Mouse (Mus musculus) embryonic fibroblast, embryonic 13.5 days (primary cell): ENCODE measurements at regions not wholly inside any gene's neighbourhood (a gene's known extent, or its start where the extent isn't known, plus 50 kb on each side); places are given as distances from the start of the nearest gene placed in this dataset.

Experiments used
- H3K27ac ChIP-seq: 2 replicates; pipeline ENCODE4 v1.5.1; 2012; ENCODE audit warnings: low read length, control low read depth, inconsistent platforms; ENCODE audit not compliant: insufficient read depth
- H3K4me1 ChIP-seq: 2 replicates; pipeline ENCODE4 v1.6.1; 2011; ENCODE audit warnings: low read length; ENCODE audit not compliant: control insufficient read depth, insufficient read depth
- H3K4me3 ChIP-seq: 2 replicates; pipeline ENCODE4 v1.5.1; 2011; ENCODE audit warnings: mild to moderate bottlenecking, control low read depth, low read length; ENCODE audit not compliant: insufficient read depth
- CTCF ChIP-seq: IDR thresholded peaks from 2 replicates; pipeline ENCODE4 v1.5.1; 2011; ENCODE audit warnings: mild to moderate bottlenecking, control low read depth, low read length, moderate library complexity, borderline replicate concordance; ENCODE audit not compliant: insufficient read depth
- POLR2A ChIP-seq: IDR thresholded peaks from 2 replicates; pipeline ENCODE4 v1.6.1; 2011; ENCODE audit warnings: low read depth, mild to moderate bottlenecking, control low read depth, low read length, moderate library complexity

DNA sequence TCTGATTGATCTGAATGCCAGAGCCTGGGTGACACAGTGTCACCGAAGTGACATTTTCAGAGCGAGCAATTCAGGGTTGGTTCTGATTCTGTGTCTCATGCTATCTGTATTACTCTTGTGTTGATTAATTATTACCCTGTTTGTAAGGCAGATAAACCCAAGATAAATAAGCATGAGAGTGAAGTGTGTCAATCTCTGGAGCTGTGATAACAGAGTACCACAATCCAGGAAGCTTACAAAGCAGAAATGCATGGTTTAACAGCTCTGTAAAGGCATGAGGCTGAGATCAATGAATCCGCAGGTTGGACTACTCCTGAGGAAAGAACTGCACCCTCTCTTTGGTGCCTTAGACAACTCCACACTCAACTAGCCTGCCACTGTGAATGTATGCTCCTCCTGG is 218.5 kb upstream of the Tle4 start:
- Histone ChIP-seq H3K27ac (no peak overlapping the region), H3K4me1 (no peaks in the 10 kb centered on the region), H3K4me3 (no peak overlapping the region)
- no peak for TF ChIP-seq POLR2A

DNA sequence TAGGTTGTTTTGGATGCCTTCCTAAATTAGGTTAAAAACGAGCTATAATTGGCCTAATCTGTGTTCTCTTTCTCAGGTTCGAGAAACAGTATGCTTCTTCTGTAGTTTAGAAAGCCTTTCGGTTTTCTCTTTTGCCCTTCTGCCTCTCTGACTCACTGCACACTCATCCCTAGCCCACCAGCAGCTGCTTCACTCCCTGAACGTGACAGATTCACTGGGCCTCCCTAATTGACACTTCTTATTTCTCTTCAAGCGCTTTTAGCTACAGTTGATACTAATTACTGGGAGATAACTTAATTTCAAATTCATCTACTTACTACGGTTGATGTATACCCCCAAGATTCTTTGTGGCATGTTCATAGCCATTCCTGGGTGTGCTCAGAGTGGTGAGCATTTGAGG is 208.9 kb upstream of the Tle4 start:
- Histone ChIP-seq H3K4me3 (no peak overlapping the region), H3K4me1 (no peaks in the 10 kb centered on the region), H3K27ac (no peak overlapping the region)
- no peak for TF ChIP-seq CTCF
- no peak for TF ChIP-seq POLR2A

DNA sequence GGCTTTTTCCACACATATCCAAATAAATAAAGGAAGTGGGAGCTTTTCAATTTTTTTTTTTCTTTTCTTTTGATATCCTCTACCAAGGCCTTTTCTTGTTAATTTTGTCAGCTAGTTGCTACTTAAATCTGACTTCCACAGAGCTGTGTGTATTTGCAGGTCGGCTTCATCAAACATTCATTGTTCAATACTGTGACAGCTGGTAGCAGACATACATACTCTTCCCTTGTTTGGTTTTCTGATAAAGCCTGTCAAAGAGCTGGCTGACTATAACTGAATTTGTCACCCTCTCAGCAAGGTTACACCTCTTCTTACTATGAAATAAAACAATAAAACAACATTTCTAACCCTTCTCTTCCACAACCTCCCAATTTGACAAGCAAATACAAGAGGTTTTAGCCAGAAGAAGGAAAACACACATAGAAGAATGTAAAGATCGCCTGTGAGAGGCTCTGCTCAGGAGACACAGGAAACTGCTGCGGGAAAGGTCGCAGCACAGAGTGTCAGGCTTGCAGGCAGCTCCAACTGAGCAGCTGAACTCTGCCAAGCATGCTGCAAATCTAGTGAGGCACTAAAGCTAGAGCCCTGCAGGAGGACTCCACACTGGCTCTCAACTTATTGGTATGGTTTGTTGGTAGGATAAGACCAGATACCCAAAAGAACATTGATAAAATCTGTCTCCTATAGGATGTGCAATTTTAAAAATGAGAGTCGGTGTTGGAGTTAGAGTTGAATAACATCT is 205.2 kb upstream of the Tle4 start:
- TF ChIP-seq POLR2A: no peak
- no peak for TF ChIP-seq CTCF
- no peak overlapping the region for H3K4me3 ChIP-seq
- no peaks in the 10 kb centered on the region for H3K4me1 ChIP-seq
- H3K27ac ChIP-seq: no peak overlapping the region

DNA sequence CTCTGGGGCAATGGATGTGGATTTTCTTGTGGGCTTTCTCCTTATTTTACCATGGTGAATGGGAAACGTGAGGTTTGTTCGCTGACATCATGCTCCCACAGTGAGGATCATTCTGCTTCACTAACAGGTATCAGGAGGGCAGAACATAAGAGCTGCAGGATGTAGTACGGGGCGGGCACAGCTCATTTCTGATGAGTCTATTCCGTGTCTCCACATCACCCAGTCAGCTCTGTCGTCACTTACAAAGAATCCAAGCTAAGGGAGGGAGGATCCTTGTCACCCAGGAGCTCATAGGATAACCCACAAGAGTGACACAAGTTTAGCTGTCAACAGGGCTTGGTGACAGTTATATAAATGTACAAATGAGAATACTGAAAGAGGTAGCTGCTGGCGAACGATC is 203.8 kb upstream of the Tle4 start:
- Histone ChIP-seq H3K4me1 (no peaks in the 10 kb centered on the region; the same call in 1 of the 2 replicates), H3K4me3 (no peak overlapping the region), H3K27ac (no peak overlapping the region)
- TF ChIP-seq CTCF: no peak
- no peak for TF ChIP-seq POLR2A

DNA sequence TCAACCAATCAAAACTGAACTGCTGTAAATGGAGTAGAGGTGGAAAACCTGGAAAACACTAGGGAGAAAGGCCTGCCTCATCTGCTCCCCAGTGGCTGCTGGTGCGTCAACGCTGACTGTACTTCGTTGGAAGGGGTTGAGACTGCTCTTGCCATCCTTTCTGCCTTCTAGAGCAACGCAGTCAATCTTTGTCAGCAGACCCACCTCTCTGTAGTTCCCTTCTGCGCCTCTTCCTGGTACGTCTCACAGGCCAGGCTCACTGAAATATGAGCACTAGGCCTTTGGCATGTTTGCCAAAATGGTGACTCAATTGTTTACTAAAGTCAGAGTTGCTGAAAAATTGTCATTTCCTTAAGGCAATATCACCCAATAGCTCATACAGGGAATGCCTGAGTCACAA is 201.2 kb upstream of the Tle4 start:
- H3K4me3 ChIP-seq: no peak overlapping the region
- no peak overlapping the region for H3K27ac ChIP-seq
- H3K4me1 ChIP-seq: no peaks in the 10 kb centered on the region; the same call in 1 of the 2 replicates
- TF ChIP-seq CTCF (no peak), POLR2A (no peak)

DNA sequence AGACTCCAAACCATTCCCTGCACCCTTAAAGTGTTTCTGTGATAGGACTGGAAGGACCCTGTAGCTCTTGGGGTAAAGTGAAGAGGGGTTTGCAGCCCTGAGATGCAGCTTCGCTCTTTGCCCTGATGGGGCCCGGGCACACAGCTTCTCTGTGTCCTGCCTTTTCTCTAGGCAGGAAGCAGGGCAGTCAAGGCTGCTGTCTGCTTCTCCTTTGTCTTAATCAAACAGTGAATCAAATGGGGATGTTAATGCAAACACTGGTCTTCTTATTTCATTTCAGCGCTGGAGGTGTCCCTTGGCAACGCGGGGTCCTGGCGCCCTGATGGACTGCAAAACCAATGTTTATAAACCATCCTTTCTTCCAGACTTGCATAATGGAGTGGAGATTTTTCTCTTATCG is 200.6 kb upstream of the Tle4 start:
- Histone ChIP-seq H3K4me1 (no peaks in the 10 kb centered on the region; the same call in 1 of the 2 replicates), H3K27ac (no peak overlapping the region), H3K4me3 (no peak overlapping the region)
- TF ChIP-seq POLR2A (no peak), CTCF (no peak)

DNA sequence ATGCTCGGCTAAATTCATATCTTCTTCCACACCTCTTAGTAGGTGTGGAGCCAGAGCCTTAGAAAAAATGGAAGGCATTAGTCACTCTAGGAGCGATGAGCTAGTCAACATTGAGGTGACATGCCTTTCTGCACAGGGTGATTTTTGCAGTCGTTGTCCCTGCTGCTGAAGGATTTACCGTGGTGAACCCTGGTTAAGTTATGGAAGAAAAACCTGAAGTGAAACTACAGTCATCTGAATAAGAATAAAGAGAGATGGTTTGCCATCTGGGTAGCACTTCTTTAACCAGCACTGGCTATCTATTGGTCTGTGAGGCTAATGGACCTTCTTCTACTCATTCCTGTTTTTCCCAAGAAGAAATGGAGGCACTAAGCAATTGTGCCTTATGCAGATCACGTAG is 198.1 kb upstream of the Tle4 start:
- Histone ChIP-seq H3K4me1 (no peaks in the 10 kb centered on the region; the same call in 1 of the 2 replicates), H3K4me3 (no peak overlapping the region), H3K27ac (no peak overlapping the region)
- no peak for TF ChIP-seq POLR2A
- no peak for TF ChIP-seq CTCF

DNA sequence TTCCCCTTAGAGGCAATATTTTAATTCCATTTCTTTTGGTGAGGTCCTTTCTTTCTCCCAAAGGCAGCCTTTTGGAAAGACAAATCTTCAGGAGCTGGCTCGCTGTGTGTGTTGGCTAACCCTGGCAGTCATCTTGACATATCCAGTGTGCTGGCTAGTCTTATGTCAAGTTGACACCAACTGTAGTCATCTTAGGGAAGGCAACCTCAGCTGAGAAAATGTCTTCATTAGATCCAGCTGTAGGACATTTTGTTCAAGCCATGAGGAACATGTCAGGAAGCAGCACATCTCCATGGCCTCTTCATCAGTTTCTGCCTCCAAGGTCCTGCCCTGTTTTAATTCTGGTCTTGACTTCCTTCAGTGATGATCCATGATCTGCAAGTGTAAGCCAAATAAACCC is 192.1 kb upstream of the Tle4 start:
- TF ChIP-seq CTCF: no peak
- no peak for TF ChIP-seq POLR2A
- Histone ChIP-seq H3K4me3 (no peak overlapping the region), H3K4me1 (no peaks in the 10 kb centered on the region), H3K27ac (no peak overlapping the region)

DNA sequence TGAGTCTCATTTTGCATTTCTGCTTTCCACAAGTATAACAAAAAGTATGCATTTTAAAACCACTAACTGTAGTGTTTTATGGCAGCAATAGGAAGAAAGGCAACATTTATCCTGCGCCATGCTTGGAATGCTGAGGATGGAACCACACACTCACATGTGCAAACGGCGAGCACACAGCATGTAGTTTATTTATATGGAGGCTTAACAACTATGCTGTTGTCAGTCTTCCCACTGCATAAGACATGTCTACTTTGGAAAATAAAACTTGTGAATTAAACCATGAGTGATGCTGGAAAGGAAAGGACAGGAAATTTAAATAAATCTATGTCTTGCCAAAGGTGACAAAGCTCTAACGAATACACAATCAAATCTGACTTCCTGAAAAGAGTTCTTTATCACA is 190.8 kb upstream of the Tle4 start:
- Histone ChIP-seq H3K4me1 (no peaks in the 10 kb centered on the region), H3K27ac (no peak overlapping the region), H3K4me3 (no peak overlapping the region)
- TF ChIP-seq CTCF (no peak), POLR2A (no peak)

DNA sequence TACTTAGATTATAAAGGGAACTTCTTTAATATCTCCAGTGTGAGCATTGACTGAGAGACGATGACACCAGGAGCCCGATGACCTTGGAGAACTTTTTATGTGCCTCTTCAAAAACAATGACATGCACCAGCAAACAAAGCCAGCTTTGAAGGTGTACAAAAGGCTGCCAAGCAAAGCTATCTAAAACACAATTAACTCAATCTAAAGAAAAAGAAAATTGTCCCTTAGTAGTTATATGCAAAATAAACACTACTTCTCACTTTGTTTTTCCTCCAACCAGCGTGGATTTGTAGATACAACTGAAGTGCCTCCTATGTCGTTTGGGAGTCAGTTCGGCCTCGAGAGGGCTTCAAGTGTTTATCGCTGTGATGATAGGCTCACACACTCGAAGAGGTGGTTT is 189.0 kb upstream of the Tle4 start:
- TF ChIP-seq POLR2A (no peak), CTCF (no peak)
- Histone ChIP-seq H3K4me1 (no peaks in the 10 kb centered on the region), H3K4me3 (no peak overlapping the region), H3K27ac (no peak overlapping the region)

DNA sequence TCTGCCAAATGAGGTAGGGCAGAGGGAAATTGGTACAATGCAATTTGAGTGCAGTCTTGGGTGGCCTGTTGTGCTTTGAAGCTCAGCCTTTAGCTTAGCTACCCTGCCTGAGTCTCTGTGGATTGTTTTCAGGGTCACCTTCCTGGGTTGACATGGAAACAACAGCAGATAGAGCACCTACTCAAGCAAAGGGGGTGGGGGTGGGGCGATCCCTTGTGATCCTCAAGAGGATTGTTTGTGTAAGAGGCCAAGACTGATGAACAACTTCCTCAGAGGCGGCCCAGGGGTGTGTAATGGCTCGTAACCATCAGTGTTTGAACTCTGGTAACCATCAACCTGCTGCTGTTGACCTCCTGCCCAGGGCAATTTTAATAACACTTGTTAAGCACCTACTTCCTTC is 187.8 kb upstream of the Tle4 start:
- TF ChIP-seq POLR2A (no peak), CTCF (no peak)
- no peaks in the 10 kb centered on the region for H3K4me1 ChIP-seq
- H3K4me3 ChIP-seq: no peak overlapping the region
- no peak overlapping the region for H3K27ac ChIP-seq
